ENCODE assay signal across 14 mouse cellular contexts in the genomic region with DNA sequence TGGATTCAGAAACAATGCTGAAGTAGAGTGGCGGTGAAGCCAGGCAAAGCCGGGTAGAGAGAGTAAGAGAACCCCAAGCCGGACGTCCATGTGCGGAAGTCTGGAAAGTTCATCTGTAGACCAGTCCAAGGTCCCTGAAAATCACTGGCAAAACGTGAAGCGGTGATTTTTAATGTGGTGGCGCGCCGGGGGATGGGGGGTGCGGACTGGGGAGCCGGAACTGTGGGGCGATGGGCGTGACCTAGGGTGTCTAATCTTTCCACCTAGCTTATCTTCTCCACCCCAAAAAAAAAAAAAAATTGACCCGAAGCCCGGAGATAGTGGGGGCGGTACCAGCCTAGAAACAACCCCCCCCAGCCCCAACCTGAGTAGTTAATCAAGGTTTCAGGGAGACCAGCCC. TPM values are rescaled to one million over a fixed set of nuclear protein-coding genes. Genes with fewer than 3 reads are reported as not detected.
A peak's percentile ranks its signal among the peaks of the same experiment; 100 is the strongest.
DNase-seq lines count a peak whose midpoint lies in the region; ATAC-seq and TF ChIP-seq lines count a peak whose summit lies in the region.
"Had no signal": no experiment of that assay in that cellular context is flagged by ENCODE, and none has a peak within 500 bp of the region (broad histone marks: within the 10 kb centered on the region; RNA-seq: fewer than 3 reads in every experiment).

No protein-coding gene starts in this region.

- no peak for TF ChIP-seq CTCF in forebrain, postnatal 0 days (IDR thresholded peaks at IDR 0.05; ENCODE audit: low read depth)
- no peak for TF ChIP-seq CTCF in midbrain, postnatal 0 days (IDR thresholded peaks at IDR 0.05)

- H3K4me1 ChIP-seq in forebrain, embryonic 10.5 days: peaks cover 80% of the 10 kb centered on the region
- H3K4me1 ChIP-seq in forebrain, postnatal 0 days (ENCODE audit: insufficient read depth): no peaks in the 10 kb centered on the region; the same call in 1 of the 2 replicates
- peaks cover 52% of the 10 kb centered on the region for H3K4me1 ChIP-seq in embryonic facial prominence, embryonic 10.5 days
- H3K4me1 ChIP-seq in hindbrain, embryonic 16.5 days (ENCODE audit: control insufficient read depth, insufficient read depth, low read depth, low read length): peaks cover 16% of the 10 kb centered on the region
- no peaks in the 10 kb centered on the region; the same call in 1 of the 2 replicates for H3K4me1 ChIP-seq in midbrain, postnatal 0 days (ENCODE audit: insufficient read depth, low read length)

- peak overlapping the region; percentile 61 for H3K4me3 ChIP-seq in forebrain, embryonic 10.5 days
- no peak overlapping the region for H3K4me3 ChIP-seq in forebrain, postnatal 0 days (ENCODE audit: low read depth, low read length)
- peak overlapping the region; percentile 56 for H3K4me3 ChIP-seq in embryonic facial prominence, embryonic 10.5 days
- peak overlapping the region; percentile 49 for H3K4me3 ChIP-seq in hindbrain, embryonic 16.5 days (ENCODE audit: low read length)
- H3K4me3 ChIP-seq in midbrain, postnatal 0 days (ENCODE audit: low read depth, low read length): peak overlapping the region; percentile 37

- peaks cover 23% of the 10 kb centered on the region for H3K36me3 ChIP-seq in forebrain, embryonic 10.5 days (replicated peaks)
- H3K36me3 ChIP-seq in forebrain, postnatal 0 days (ENCODE audit: insufficient read depth): no peaks in the 10 kb centered on the region
- H3K36me3 ChIP-seq in embryonic facial prominence, embryonic 10.5 days (replicated peaks): no peaks in the 10 kb centered on the region
- no peaks in the 10 kb centered on the region for H3K36me3 ChIP-seq in hindbrain, embryonic 16.5 days (ENCODE audit: control insufficient read depth, insufficient read depth, low read length)
- H3K36me3 ChIP-seq in midbrain, postnatal 0 days (ENCODE audit: insufficient read depth, low read length): no peaks in the 10 kb centered on the region

- WGBS in forebrain, embryonic 10.5 days: 2% methylated on average over 17 of the region's 17 CpGs
- 2% methylated on average over 17 of the region's 17 CpGs for WGBS in forebrain, postnatal 0 days
- 1% methylated on average over 17 of the region's 17 CpGs for WGBS in embryonic facial prominence, embryonic 10.5 days
- WGBS in hindbrain, embryonic 16.5 days: under 1% methylated on average over 17 of the region's 17 CpGs
- WGBS in midbrain, postnatal 0 days: 2% methylated on average over 17 of the region's 17 CpGs

- H3K9me3 ChIP-seq in forebrain, embryonic 10.5 days: no peaks in the 10 kb centered on the region
- no peaks in the 10 kb centered on the region for H3K9me3 ChIP-seq in forebrain, postnatal 0 days (ENCODE audit: low read length)
- no peaks in the 10 kb centered on the region for H3K9me3 ChIP-seq in embryonic facial prominence, embryonic 10.5 days
- no peaks in the 10 kb centered on the region for H3K9me3 ChIP-seq in hindbrain, embryonic 16.5 days (ENCODE audit: control insufficient read depth, low read length)
- H3K9me3 ChIP-seq in midbrain, postnatal 0 days (ENCODE audit: low read length): no peaks in the 10 kb centered on the region

- no peak for ATAC-seq in forebrain, postnatal 0 days
- ATAC-seq in hindbrain, embryonic 16.5 days: no peak
- ATAC-seq in midbrain, postnatal 0 days (ENCODE audit: low FRiP score): no peak
- ATAC-seq: Patski had no signal

- intact Hi-C loops in gastrocnemius, postnatal 14 days (cut with DNase I; ENCODE audit: low total_unique reads): no loop called here

- peak overlapping the region; percentile 92 for H3K27ac ChIP-seq in forebrain, embryonic 10.5 days
- H3K27ac ChIP-seq in forebrain, postnatal 0 days (ENCODE audit: low read depth, low read length): no peak overlapping the region
- peak overlapping the region; percentile 79 for H3K27ac ChIP-seq in embryonic facial prominence, embryonic 10.5 days (replicated peaks)
- peak overlapping the region; percentile 86 for H3K27ac ChIP-seq in hindbrain, embryonic 16.5 days (ENCODE audit: low read depth, low read length)
- peak overlapping the region; percentile 80 for H3K27ac ChIP-seq in midbrain, postnatal 0 days (ENCODE audit: low read depth, low read length)

- H3K9ac ChIP-seq in forebrain, postnatal 0 days: no peak overlapping the region
- peak overlapping the region; percentile 67 for H3K9ac ChIP-seq in hindbrain, embryonic 16.5 days (ENCODE audit: low read depth, low read length)
- H3K9ac ChIP-seq in midbrain, postnatal 0 days (replicated peaks; ENCODE audit: low read length, poor library complexity, severe bottlenecking): peak overlapping the region; percentile 73

- H3K4me2 ChIP-seq in forebrain, postnatal 0 days (ENCODE audit: low read depth): no peak overlapping the region
- peak overlapping the region; percentile 68 for H3K4me2 ChIP-seq in hindbrain, embryonic 16.5 days (ENCODE audit: low read length)
- H3K4me2 ChIP-seq in midbrain, postnatal 0 days (ENCODE audit: low read depth, low read length, poor library complexity, severe bottlenecking): peak overlapping the region; percentile 54

- peaks cover 93% of the 10 kb centered on the region for H3K27me3 ChIP-seq in forebrain, embryonic 10.5 days (ENCODE audit: poor library complexity, severe bottlenecking)
- H3K27me3 ChIP-seq in forebrain, postnatal 0 days (ENCODE audit: insufficient read depth, low read length): peaks cover 59% of the 10 kb centered on the region
- H3K27me3 ChIP-seq in embryonic facial prominence, embryonic 10.5 days (replicated peaks; ENCODE audit: low read depth, poor library complexity, severe bottlenecking): peaks cover 94% of the 10 kb centered on the region
- H3K27me3 ChIP-seq in hindbrain, embryonic 16.5 days (replicated peaks; ENCODE audit: control insufficient read depth, insufficient read depth, low read length): peaks cover 25% of the 10 kb centered on the region
- peaks cover 30% of the 10 kb centered on the region for H3K27me3 ChIP-seq in midbrain, postnatal 0 days (ENCODE audit: insufficient read depth, low read length)

- peak; percentile 49 for DNase-seq in forebrain, embryonic 10.5 days (ENCODE audit: extremely low spot score, low spot score)
- DNase-seq in forebrain, postnatal 0 days: no peak
- DNase-seq in embryonic facial prominence, embryonic 10.5 days (ENCODE audit: low spot score): peak; percentile 37
- DNase-seq in midbrain, postnatal 0 days (ENCODE audit: low spot score): no peak
- no peak for DNase-seq in kidney, postnatal 10 days
- DNase-seq in adrenal gland, postnatal 10 days: no peak
- DNase-seq in gastrocnemius, postnatal 14 days: no peak
- DNase-seq: gastrocnemius, postnatal 25 days; spleen, adult 18-20 months had no signal

RNA-seq across cellular contexts. Expression of a gene that starts 6.0 kb away (rescaled TPM):
- 21.3 and 24.8 TPM in 2 replicates for polyA plus RNA-seq in forebrain, embryonic 10.5 days (2016; fragmentation: Nextera tagmentation; extraction: Ambion mirVana)
- 4.6 and 5.4 TPM in 2 replicates for total RNA-seq in forebrain, postnatal 0 days (2014; rRNA removed)
- polyA plus RNA-seq in forebrain, postnatal 0 days (2015; fragmentation: Nextera tagmentation; extraction: Ambion mirVana): 1.4 and 3.7 TPM in 2 replicates
- 3.1 and 4.7 TPM in 2 replicates for polyA plus RNA-seq in embryonic facial prominence, embryonic 10.5 days (2016; fragmentation: Nextera tagmentation; extraction: Ambion mirVana)
- polyA plus RNA-seq in hindbrain, embryonic 16.5 days (2015; fragmentation: Nextera tagmentation; extraction: Ambion mirVana): 20.1 and 24.3 TPM in 2 replicates
- 27.0 and 30.3 TPM in 2 replicates for total RNA-seq in midbrain, postnatal 0 days (2014; rRNA removed)
- polyA plus RNA-seq in midbrain, postnatal 0 days (2015; fragmentation: Nextera tagmentation; extraction: Ambion mirVana): 13.9 and 14.7 TPM in 2 replicates
- not detected for total RNA-seq in adrenal gland, postnatal 10 days (2021)
- not detected for total RNA-seq in gastrocnemius, postnatal 14 days (2021)
- total RNA-seq: gastrocnemius, postnatal 25 days had no signal
- polyA plus RNA-seq: cortical plate, adult 2 months; kidney, embryonic 16.5 days; lung, embryonic 16.5 days had no signal

RNA-seq across cellular contexts. Expression of a gene that starts 35.1 kb away (rescaled TPM):
- polyA plus RNA-seq in forebrain, embryonic 10.5 days (2016; fragmentation: Nextera tagmentation; extraction: Ambion mirVana): 9.3 and 10.2 TPM in 2 replicates
- 1.3 and 3.0 TPM in 2 replicates for total RNA-seq in forebrain, postnatal 0 days (2014; rRNA removed)
- polyA plus RNA-seq in forebrain, postnatal 0 days (2015; fragmentation: Nextera tagmentation; extraction: Ambion mirVana): 2.3 and 3.1 TPM in 2 replicates
- 6.2 and 7.1 TPM in 2 replicates for polyA plus RNA-seq in embryonic facial prominence, embryonic 10.5 days (2016; fragmentation: Nextera tagmentation; extraction: Ambion mirVana)
- 8.1 and 9.4 TPM in 2 replicates for polyA plus RNA-seq in hindbrain, embryonic 16.5 days (2015; fragmentation: Nextera tagmentation; extraction: Ambion mirVana)
- total RNA-seq in midbrain, postnatal 0 days (2014; rRNA removed): 3.4 and 4.4 TPM in 2 replicates
- polyA plus RNA-seq in midbrain, postnatal 0 days (2015; fragmentation: Nextera tagmentation; extraction: Ambion mirVana): 5.8 and 6.0 TPM in 2 replicates
- 10 to 100 TPM; 33.5 to 38.3 TPM for total RNA-seq in adrenal gland, postnatal 10 days (2021)
- total RNA-seq in gastrocnemius, postnatal 14 days (2021): under 1 TPM; 0.40 to 0.55 TPM

RNA-seq across cellular contexts. Expression of a gene that starts 38.8 kb away (rescaled TPM):
- polyA plus RNA-seq in forebrain, embryonic 10.5 days (2016; fragmentation: Nextera tagmentation; extraction: Ambion mirVana): not detected in 2 replicates
- not detected in 2 replicates for total RNA-seq in forebrain, postnatal 0 days (2014; rRNA removed)
- polyA plus RNA-seq in forebrain, postnatal 0 days (2015; fragmentation: Nextera tagmentation; extraction: Ambion mirVana): not detected in 2 replicates
- not detected in 2 replicates for polyA plus RNA-seq in embryonic facial prominence, embryonic 10.5 days (2016; fragmentation: Nextera tagmentation; extraction: Ambion mirVana)
- polyA plus RNA-seq in hindbrain, embryonic 16.5 days (2015; fragmentation: Nextera tagmentation; extraction: Ambion mirVana): 0.40 and 0.80 TPM in 2 replicates
- not detected in 2 replicates for total RNA-seq in midbrain, postnatal 0 days (2014; rRNA removed)
- polyA plus RNA-seq in midbrain, postnatal 0 days (2015; fragmentation: Nextera tagmentation; extraction: Ambion mirVana): 0.17 and 0.23 TPM in 2 replicates
- total RNA-seq in adrenal gland, postnatal 10 days (2021): 10 to 100 TPM in 1 of 2 experiments, 1 to 10 TPM in 1; 2.5 to 20.1 TPM
- total RNA-seq in gastrocnemius, postnatal 14 days (2021): not detected
- total RNA-seq: gastrocnemius, postnatal 25 days had no signal
- polyA plus RNA-seq: kidney, embryonic 16.5 days; lung, embryonic 16.5 days had no signal

Comparison
In these comparisons a context has a peak if more than half of its experiments do, and no peak if none do; other contexts are left out.
1. DNase-seq: peak in forebrain, embryonic 10.5 days (single experiment) and embryonic facial prominence, embryonic 10.5 days (single experiment); none in forebrain, postnatal 0 days (single experiment), midbrain, postnatal 0 days (single experiment), kidney, postnatal 10 days (single experiment), adrenal gland, postnatal 10 days (single experiment) and gastrocnemius, postnatal 14 days (single experiment).